Mouse (Mus musculus): ENCODE data around the gene Hmgb2. TPM values are rescaled to one million over a fixed set of nuclear protein-coding genes. Genes with fewer than 3 reads are reported as not detected.
A peak's percentile ranks its signal among the peaks of the same experiment; 100 is the strongest.

The Hmgb2 gene
- polyA plus RNA-seq, 1 experiment from 2014 or later, result 46.1 TPM

GRCm38 (mm10) chr8:57540110-57540838 lies 28.6 kb downstream of the Hmgb2 start:
- Histone ChIP-seq H3K27me3 (replicated peaks) (no peaks in the 10 kb centered on the region), H3K4me2 (no peak overlapping the region), H3K9me3 (no peaks in the 10 kb centered on the region), H3K36me3 (replicated peaks) (no peaks in the 10 kb centered on the region), H3K4me1 (0 out of 2 replicates have a peak, but pooled peaks cover 2% of the 10 kb centered on the region), H3K4me3 (no peak overlapping the region), H3K9ac (no peak overlapping the region), H3K27ac (no peak overlapping the region)
- ATAC-seq (replicated peaks), result peak; percentile 73
- 44% methylated on average over 12 of the region's 12 CpGs for WGBS

DNA sequence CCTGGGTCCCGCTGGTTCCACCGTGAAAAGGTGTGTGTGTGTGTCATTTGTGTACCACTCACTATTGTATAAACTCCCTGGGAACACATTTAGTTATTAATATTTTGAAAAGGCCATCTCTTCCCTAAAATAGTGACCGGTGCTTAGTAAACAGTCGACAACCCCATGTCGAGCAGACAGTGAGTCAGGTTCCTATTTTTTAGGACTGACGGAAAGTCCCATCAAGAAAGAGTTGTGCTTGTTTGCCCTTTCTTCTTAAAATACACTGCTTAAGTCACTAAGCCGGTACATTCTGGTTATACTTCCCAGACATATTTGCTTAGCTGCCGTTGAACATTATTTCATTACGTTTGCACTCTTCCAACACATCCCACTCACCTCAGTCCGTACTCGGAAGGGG lies 29.2 kb downstream of the Hmgb2 start:
- 93% methylated on average over 11 of the region's 11 CpGs for WGBS
- H3K4me3 ChIP-seq, result no peak overlapping the region
- H3K27me3 ChIP-seq (replicated peaks), result no peaks in the 10 kb centered on the region
- no peaks in the 10 kb centered on the region for H3K9me3 ChIP-seq
- no peak overlapping the region for H3K9ac ChIP-seq
- H3K27ac ChIP-seq, result no peak overlapping the region
- 0 out of 2 replicates have a peak, but pooled peaks cover 2% of the 10 kb centered on the region for H3K4me1 ChIP-seq
- ATAC-seq (replicated peaks), result no peak
- no peak overlapping the region for H3K4me2 ChIP-seq
- no peaks in the 10 kb centered on the region for H3K36me3 ChIP-seq (replicated peaks)

GRCm38 (mm10) chr8:57541405-57541804 lies 29.7 kb downstream of the Hmgb2 start:
- Histone ChIP-seq H3K4me2 (no peak overlapping the region), H3K27ac (no peak overlapping the region), H3K36me3 (replicated peaks) (no peaks in the 10 kb centered on the region), H3K9ac (no peak overlapping the region), H3K4me3 (no peak overlapping the region), H3K27me3 (replicated peaks) (no peaks in the 10 kb centered on the region), H3K4me1 (0 out of 2 replicates have a peak, but pooled peaks cover 2% of the 10 kb centered on the region), H3K9me3 (no peaks in the 10 kb centered on the region)
- ATAC-seq (replicated peaks), result no peak
- WGBS, result 86% methylated on average over 9 of the region's 9 CpGs

- Histone ChIP-seq H3K27ac (no peak overlapping the region), H3K36me3 (replicated peaks) (no peaks in the 10 kb centered on the region), H3K4me2 (no peak overlapping the region), H3K4me1 (no peaks in the 10 kb centered on the region), H3K27me3 (replicated peaks) (no peaks in the 10 kb centered on the region), H3K9ac (no peak overlapping the region), H3K9me3 (no peaks in the 10 kb centered on the region), H3K4me3 (no peak overlapping the region)
- WGBS, result 82% methylated on average over 3 of the region's 3 CpGs
- no peak for ATAC-seq (replicated peaks)
Measured at GRCm38 (mm10) chr8:57546401-57546800, 34.7 kb downstream of the Hmgb2 start.

DNA sequence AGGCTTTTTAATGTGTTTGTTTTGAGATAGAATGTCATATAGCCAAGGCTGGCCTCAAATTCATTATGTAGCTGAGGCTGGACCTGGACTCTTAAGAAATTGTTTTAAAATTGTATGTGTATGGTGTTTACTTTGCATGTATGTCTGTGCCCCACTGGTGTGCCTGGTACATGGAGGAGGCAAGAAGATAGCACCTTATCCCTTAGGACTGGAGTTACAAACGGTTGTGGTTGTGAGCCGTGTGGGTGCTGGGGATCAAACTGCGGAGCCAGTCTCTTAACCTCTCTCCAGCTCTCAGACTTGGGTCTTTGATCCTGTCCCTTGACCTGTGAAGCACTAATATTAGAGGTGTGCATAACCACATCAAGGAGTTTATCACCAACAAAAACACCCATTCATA lies 35.1 kb downstream of the Hmgb2 start:
- WGBS, result 77% methylated on average over 3 of the region's 3 CpGs
- no peaks in the 10 kb centered on the region for H3K9me3 ChIP-seq
- H3K36me3 ChIP-seq (replicated peaks), result no peaks in the 10 kb centered on the region
- H3K9ac ChIP-seq, result no peak overlapping the region
- H3K27ac ChIP-seq, result no peak overlapping the region
- H3K27me3 ChIP-seq (replicated peaks), result no peaks in the 10 kb centered on the region
- no peak for ATAC-seq (replicated peaks)
- H3K4me3 ChIP-seq, result no peak overlapping the region
- H3K4me1 ChIP-seq, result no peaks in the 10 kb centered on the region
- no peak overlapping the region for H3K4me2 ChIP-seq

DNA sequence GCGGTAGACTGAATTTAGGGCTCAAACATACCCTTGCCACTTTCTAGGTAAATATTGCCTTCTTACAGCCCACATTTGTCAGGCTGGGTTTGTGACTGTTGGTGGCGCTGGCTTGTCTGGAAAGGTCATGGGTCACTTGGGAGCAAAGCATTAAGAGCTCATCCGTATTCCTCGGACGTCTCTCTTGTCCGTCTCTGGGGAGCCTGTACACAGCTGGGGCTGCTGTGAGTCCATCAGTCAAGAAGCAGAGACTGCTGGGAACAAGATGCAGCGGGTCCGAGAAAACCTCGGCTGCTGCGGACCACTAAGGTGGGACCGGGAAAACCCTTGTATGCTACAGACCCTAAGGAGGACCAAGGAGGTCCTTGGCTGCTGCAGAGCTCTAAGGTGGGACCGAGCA lies 35.9 kb downstream of the Hmgb2 start:
- Histone ChIP-seq H3K4me2 (no peak overlapping the region), H3K9ac (no peak overlapping the region), H3K4me1 (no peaks in the 10 kb centered on the region), H3K27ac (no peak overlapping the region), H3K36me3 (replicated peaks) (no peaks in the 10 kb centered on the region), H3K27me3 (replicated peaks) (no peaks in the 10 kb centered on the region), H3K4me3 (no peak overlapping the region), H3K9me3 (no peaks in the 10 kb centered on the region)
- no peak for ATAC-seq (replicated peaks)
- whole genome bisulfite sequencing, result 59% methylated on average over 12 of the region's 12 CpGs

DNA sequence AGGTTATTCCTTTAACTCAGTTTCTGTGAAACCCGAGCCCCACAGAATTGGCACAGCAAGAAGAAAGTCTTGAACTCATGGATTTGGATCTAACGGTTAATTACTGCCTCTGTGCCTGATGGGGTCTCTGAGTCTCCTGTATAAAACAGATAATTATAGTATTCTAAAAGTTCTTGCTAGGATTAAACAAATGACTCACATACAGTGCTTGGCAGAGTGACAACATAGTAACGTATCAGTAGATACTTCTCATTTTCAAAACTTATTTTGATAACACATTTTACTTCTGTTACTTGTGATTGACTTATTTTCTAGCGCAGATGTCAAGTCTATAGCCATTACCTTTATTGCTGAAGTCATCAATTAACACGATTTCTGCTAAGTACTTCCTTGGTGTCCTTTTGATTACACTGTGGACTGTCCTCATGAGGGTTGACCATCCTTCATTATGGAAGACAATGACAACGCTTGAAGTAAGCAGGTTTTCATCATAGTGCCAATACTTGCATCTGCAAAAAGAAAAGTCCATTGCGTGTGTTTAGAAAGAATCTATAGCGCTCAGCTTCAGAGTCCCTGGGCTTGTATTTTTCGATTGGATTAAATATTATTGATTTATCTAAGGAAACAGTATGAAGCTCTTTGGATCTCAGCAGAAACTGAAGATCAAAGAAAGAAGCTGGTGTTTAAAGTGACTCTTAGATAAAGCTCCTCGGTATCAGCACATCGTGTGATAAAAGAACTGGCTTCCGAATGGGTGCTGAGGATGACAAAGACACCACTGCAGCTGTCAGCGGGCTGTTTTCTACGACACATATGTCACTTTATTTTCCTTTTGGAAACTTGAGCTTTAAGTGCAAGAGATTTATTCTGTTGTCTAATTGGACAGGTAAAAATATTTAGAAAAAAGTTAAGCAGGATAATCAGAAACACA lies 40.7 kb downstream of the Hmgb2 start:
- no peaks in the 10 kb centered on the region for H3K9me3 ChIP-seq
- H3K27ac ChIP-seq, result no peak overlapping the region
- no peak overlapping the region for H3K9ac ChIP-seq
- no peaks in the 10 kb centered on the region for H3K4me1 ChIP-seq
- ATAC-seq (replicated peaks), result no peak
- H3K36me3 ChIP-seq (replicated peaks), result no peaks in the 10 kb centered on the region
- no peak overlapping the region for H3K4me2 ChIP-seq
- H3K27me3 ChIP-seq (replicated peaks), result no peaks in the 10 kb centered on the region
- 83% methylated on average over 14 of the region's 14 CpGs for WGBS
- no peak overlapping the region for H3K4me3 ChIP-seq

DNA sequence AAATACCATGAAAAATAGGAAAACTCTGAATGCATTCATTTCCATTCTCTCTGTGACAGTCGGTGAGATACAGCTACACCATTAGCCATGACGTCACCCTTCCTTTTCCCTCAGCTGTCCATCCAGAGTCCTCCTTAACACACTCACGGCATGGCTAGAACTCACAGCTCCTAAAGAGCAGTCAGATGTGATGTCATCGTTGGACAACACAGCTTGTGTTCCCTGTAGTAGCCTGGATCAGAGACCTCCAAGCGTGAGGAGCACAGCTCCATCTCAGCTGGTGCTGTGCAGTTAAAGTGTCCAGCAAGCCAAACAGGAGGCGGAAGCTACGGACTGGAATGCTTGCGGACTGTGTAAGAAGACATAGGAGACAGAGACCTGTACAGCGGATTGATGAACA lies 49.2 kb downstream of the Hmgb2 start:
- no peak for ATAC-seq (replicated peaks)
- Histone ChIP-seq H3K4me3 (no peak overlapping the region), H3K9me3 (no peaks in the 10 kb centered on the region), H3K27me3 (replicated peaks) (no peaks in the 10 kb centered on the region), H3K27ac (no peak overlapping the region), H3K9ac (no peak overlapping the region), H3K4me2 (no peak overlapping the region), H3K36me3 (replicated peaks) (no peaks in the 10 kb centered on the region), H3K4me1 (no peaks in the 10 kb centered on the region)
- WGBS, result 84% methylated on average over 9 of the region's 9 CpGs

- H3K9me3 ChIP-seq, result no peaks in the 10 kb centered on the region
- H3K27me3 ChIP-seq (replicated peaks), result no peaks in the 10 kb centered on the region
- H3K4me1 ChIP-seq, result peaks cover 3% of the 10 kb centered on the region; the same call in 1 of the 2 replicates
- no peak overlapping the region for H3K9ac ChIP-seq
- WGBS, result 91% methylated on average over 3 of the region's 3 CpGs
- no peak overlapping the region for H3K4me2 ChIP-seq
- H3K36me3 ChIP-seq (replicated peaks), result no peaks in the 10 kb centered on the region
- no peak overlapping the region for H3K27ac ChIP-seq
- no peak overlapping the region for H3K4me3 ChIP-seq
- ATAC-seq (replicated peaks), result no peak
Measured at GRCm38 (mm10) chr8:57562741-57563140, 51.0 kb downstream of the Hmgb2 start.

GRCm38 (mm10) chr8:57563726-57564125 lies 52.0 kb downstream of the Hmgb2 start:
- Histone ChIP-seq H3K4me1 (peaks cover 3% of the 10 kb centered on the region; the same call in 1 of the 2 replicates), H3K36me3 (replicated peaks) (no peaks in the 10 kb centered on the region), H3K9ac (no peak overlapping the region), H3K9me3 (no peaks in the 10 kb centered on the region), H3K4me3 (no peak overlapping the region), H3K27ac (no peak overlapping the region), H3K27me3 (replicated peaks) (no peaks in the 10 kb centered on the region), H3K4me2 (no peak overlapping the region)
- no peak for ATAC-seq (replicated peaks)
- WGBS, result 92% methylated on average over 15 of the region's 15 CpGs

GRCm38 (mm10) chr8:57565039-57565438 lies 53.3 kb downstream of the Hmgb2 start:
- Histone ChIP-seq H3K36me3 (replicated peaks) (no peaks in the 10 kb centered on the region), H3K4me1 (peaks cover 8% of the 10 kb centered on the region; the same call in 1 of the 2 replicates), H3K27ac (no peak overlapping the region), H3K4me2 (no peak overlapping the region), H3K4me3 (no peak overlapping the region), H3K9ac (no peak overlapping the region), H3K9me3 (no peaks in the 10 kb centered on the region), H3K27me3 (replicated peaks) (no peaks in the 10 kb centered on the region)
- 89% methylated on average over 6 of the region's 6 CpGs for WGBS
- ATAC-seq (replicated peaks), result no peak
